8 mouse cellular contexts compared by ENCODE assay signal in genomic region chr1:128358916-128359553, GRCm38 (mm10). TPM values are rescaled to one million over a fixed set of nuclear protein-coding genes. Genes with fewer than 3 reads are reported as not detected.
A peak's percentile ranks its signal among the peaks of the same experiment; 100 is the strongest.
DNase-seq lines count a peak whose midpoint lies in the region; ATAC-seq and TF ChIP-seq lines count a peak whose summit lies in the region.

No protein-coding gene starts in this region.

- DNase-seq in kidney, adult 18-20 months = no peak
- peak; percentile 80 for DNase-seq in MEL (ENCODE audit: low read depth, low spot score)
- DNase-seq in embryonic facial prominence, embryonic 11.5 days (ENCODE audit: low spot score) = no peak
- DNase-seq in kidney, postnatal 10 days = peak; percentile 51
- no peak for DNase-seq in layer of hippocampus, postnatal 10 days (ENCODE audit: low spot score in 2 of 2)
- no peak for DNase-seq in left cerebral cortex, postnatal 25 days (ENCODE audit: low spot score in 2 of 2)

- H3K9ac ChIP-seq in kidney, embryonic 16.5 days (replicated peaks; ENCODE audit: low read length) = peak overlapping the region; percentile 91
- H3K9ac ChIP-seq in MEL (ENCODE audit: control insufficient read depth, low read depth, low read length, poor library complexity, severe bottlenecking) = peak overlapping the region; percentile 94
- H3K9ac ChIP-seq in embryonic facial prominence, embryonic 11.5 days (replicated peaks; ENCODE audit: low read length) = peak overlapping the region; percentile 84

- no peak for TF ChIP-seq POLR2A in MEL (IDR thresholded peaks at IDR 0.05; ENCODE audit: control insufficient read depth in 1 of 2, insufficient read depth in 1 of 2, low read depth in 1 of 2, low read length in 2 of 2, poor library complexity in 1 of 2)

- WGBS in kidney, embryonic 16.5 days = under 1% methylated on average over 35 of the region's 35 CpGs
- WGBS in embryonic facial prominence, embryonic 11.5 days = under 1% methylated on average over 35 of the region's 35 CpGs

- H3K4me2 ChIP-seq in kidney, embryonic 16.5 days (replicated peaks; ENCODE audit: low read depth, low read length) = peak overlapping the region; percentile 54
- peak overlapping the region; percentile 58 for H3K4me2 ChIP-seq in embryonic facial prominence, embryonic 11.5 days (ENCODE audit: low read depth, low read length)

- no peaks in the 10 kb centered on the region for H3K9me3 ChIP-seq in kidney, embryonic 16.5 days (ENCODE audit: low read length)
- no peaks in the 10 kb centered on the region for H3K9me3 ChIP-seq in MEL (replicated peaks; ENCODE audit: insufficient read depth, low read length)
- H3K9me3 ChIP-seq in embryonic facial prominence, embryonic 11.5 days (replicated peaks; ENCODE audit: control insufficient read depth, low read length) = no peaks in the 10 kb centered on the region

- peaks cover 28% of the 10 kb centered on the region for H3K36me3 ChIP-seq in kidney, embryonic 16.5 days (ENCODE audit: insufficient read depth, low read length)
- peaks cover 11 to 24% of the 10 kb centered on the region in 2 experiments for H3K36me3 ChIP-seq in MEL (ENCODE audit: control insufficient read depth in 1 of 2, insufficient read depth in 2 of 2, low read length in 2 of 2)
- H3K36me3 ChIP-seq in embryonic facial prominence, embryonic 11.5 days (replicated peaks; ENCODE audit: control insufficient read depth, insufficient read depth, low read depth, low read length) = no peaks in the 10 kb centered on the region; the same call in 1 of the 2 replicates

- H3K27ac ChIP-seq in kidney, embryonic 16.5 days (ENCODE audit: low read length) = peak overlapping the region; percentile 93
- peak overlapping the region; percentile 95 for H3K27ac ChIP-seq in MEL (ENCODE audit: control insufficient read depth, low read depth, low read length)
- peak overlapping the region; percentile 84 for H3K27ac ChIP-seq in embryonic facial prominence, embryonic 11.5 days (replicated peaks; ENCODE audit: low read depth, low read length)

- TF ChIP-seq EP300 in MEL (IDR thresholded peaks at IDR 0.05; ENCODE audit: low read depth in 1 of 2, low read length in 2 of 2) = no peak

- TF ChIP-seq CTCF in MEL (IDR thresholded peaks at IDR 0.05 in 2 of 3, conservative IDR thresholded peaks at IDR 0.05 in 1 of 3; ENCODE audit: control insufficient read depth in 1 of 3, insufficient read depth in 1 of 3, low read depth in 2 of 3, low read length in 3 of 3, poor library complexity in 1 of 3, severe bottlenecking in 1 of 3) = no peak

- peak overlapping the region; percentile 94 for H3K4me3 ChIP-seq in kidney, embryonic 16.5 days (ENCODE audit: low read length)
- H3K4me3 ChIP-seq in MEL (ENCODE audit: control insufficient read depth in 1 of 2, insufficient read depth in 1 of 2, low read depth in 2 of 2, low read length in 2 of 2) = peak overlapping the region; percentile 68 to 97
- H3K4me3 ChIP-seq in embryonic facial prominence, embryonic 11.5 days (ENCODE audit: low read depth, low read length) = peak overlapping the region; percentile 74

- peaks cover 31% of the 10 kb centered on the region for H3K79me2 ChIP-seq in MEL (ENCODE audit: control insufficient read depth, insufficient read depth, low read length, poor library complexity)

- no peak for TF ChIP-seq RAD21 in MEL (IDR thresholded peaks at IDR 0.05; ENCODE audit: low read depth, low read length)

- peaks cover 28% of the 10 kb centered on the region for H3K4me1 ChIP-seq in kidney, embryonic 16.5 days (ENCODE audit: insufficient read depth, low read length)
- H3K4me1 ChIP-seq in MEL (ENCODE audit: control insufficient read depth in 1 of 2, insufficient read depth in 2 of 2, low read length in 2 of 2) = peaks cover 6 to 14% of the 10 kb centered on the region in 2 experiments
- H3K4me1 ChIP-seq in embryonic facial prominence, embryonic 11.5 days (ENCODE audit: control insufficient read depth, insufficient read depth, low read length) = no peaks in the 10 kb centered on the region; the same call in 1 of the 2 replicates

- intact Hi-C loops in left cerebral cortex, postnatal 25 days (cut with DNase I) = no loop called here

- ATAC-seq in kidney, embryonic 16.5 days (ENCODE audit: low FRiP score, low TSS enrichment) = peak; percentile 83
- peak; percentile 84 for ATAC-seq in embryonic facial prominence, embryonic 11.5 days (replicated peaks; ENCODE audit: insufficient number of reproducible peaks, low FRiP score, low TSS enrichment, low read depth)
- peak; percentile 11 for ATAC-seq in megakaryocyte-erythroid progenitor cell, adult 5-6 weeks (replicated peaks; ENCODE audit: low FRiP score, low TSS enrichment, poor library complexity, severe bottlenecking)

- no peaks in the 10 kb centered on the region for H3K27me3 ChIP-seq in kidney, embryonic 16.5 days (ENCODE audit: insufficient read depth, low read length)
- H3K27me3 ChIP-seq in MEL (ENCODE audit: control insufficient read depth in 1 of 2, insufficient read depth in 2 of 2, low read length in 2 of 2) = no peaks in the 10 kb centered on the region
- H3K27me3 ChIP-seq in embryonic facial prominence, embryonic 11.5 days (ENCODE audit: control insufficient read depth, insufficient read depth, low read length) = no peaks in the 10 kb centered on the region

TF ChIP-seq in MEL, 35 proteins besides CTCF, POLR2A, EP300 and RAD21:
- 0 out of 2 replicates have a peak, but pooled peaks have one; percentile 7 for TF ChIP-seq RCOR1 (IDR thresholded peaks at IDR 0.05; ENCODE audit: low read depth, low read length)
- TF ChIP-seq ZNF384 (IDR thresholded peaks at IDR 0.05; ENCODE audit: low read depth, low read length) = no peak
- TF ChIP-seq ETS1 (IDR thresholded peaks at IDR 0.05; ENCODE audit: low read depth, low read length) = 0 out of 2 replicates have a peak, but pooled peaks have one; percentile 17
- peak; percentile 21; the same call in 1 of the 2 replicates for TF ChIP-seq E2F4 (IDR thresholded peaks at IDR 0.05; ENCODE audit: borderline replicate concordance, low read depth, low read length)
- no peak; the same call in 1 of the 2 replicates for TF ChIP-seq POLR2AphosphoS5 (IDR thresholded peaks at IDR 0.05; ENCODE audit: borderline replicate concordance, low read depth, low read length)
- peak; percentile 75; the same call in 1 of the 2 replicates for TF ChIP-seq UBTF (IDR thresholded peaks at IDR 0.05; ENCODE audit: borderline replicate concordance, insufficient read depth, low read depth, low read length)
- 0 out of 2 replicates have a peak, but pooled peaks have one; percentile 74 for TF ChIP-seq CHD1 (IDR thresholded peaks at IDR 0.05; ENCODE audit: low read depth, low read length)
- no peak for TF ChIP-seq TBP (IDR thresholded peaks at IDR 0.05; ENCODE audit: low read depth, low read length)
- no peak for TF ChIP-seq ZC3H11A (IDR thresholded peaks at IDR 0.05; ENCODE audit: low read depth, low read length)

RNA-seq across cellular contexts. Expression of gene Mcm6, which starts 0.4 kb away (rescaled TPM):
- polyA plus RNA-seq in kidney, embryonic 16.5 days (2015; fragmentation: Nextera tagmentation; extraction: Ambion mirVana) = 255 and 261 TPM in 2 replicates
- total RNA-seq in MEL (2012; rRNA removed) = 202 and 218 TPM in 2 replicates
- polyA plus RNA-seq in MEL (2012; ENCODE audit: insufficient read depth in 1 of 2, insufficient read length in 2 of 2, low read depth in 1 of 2, low replicate concordance in 2 of 2, missing spikeins in 1 of 2) = 100 to 1,000 TPM; 234 to 850 TPM
- polyA plus RNA-seq in embryonic facial prominence, embryonic 11.5 days (2014; fragmentation: Nextera tagmentation; extraction: Ambion mirVana) = 347 and 357 TPM in 2 replicates
- total RNA-seq in megakaryocyte-erythroid progenitor cell, adult 5-6 weeks (2014; fragmentation: Nextera tagmentation) = 286 and 335 TPM in 2 replicates
- 447 and 543 TPM in 2 replicates for total RNA-seq in megakaryocyte-erythroid progenitor cell, adult 5-6 weeks (2017)
- total RNA-seq in layer of hippocampus, postnatal 10 days (2021) = 10 to 100 TPM; 18.6 to 20.6 TPM
- total RNA-seq in left cerebral cortex, postnatal 25 days (2021) = 1 to 10 TPM; 5.4 to 5.6 TPM

RNA-seq across cellular contexts. Expression of gene Lct, which starts 30.9 kb away (rescaled TPM):
- polyA plus RNA-seq in kidney, embryonic 16.5 days (2015; fragmentation: Nextera tagmentation; extraction: Ambion mirVana) = 0.10 and 0.11 TPM in 2 replicates
- under 0.01 TPM in 1 of 2 replicates, not detected in the other for total RNA-seq in MEL (2012; rRNA removed)
- under 1 TPM in 1 of 2 experiments, not detected in 1; 0.06 TPM for polyA plus RNA-seq in MEL (2012; ENCODE audit: insufficient read depth in 1 of 2, insufficient read length in 2 of 2, low read depth in 1 of 2, low replicate concordance in 2 of 2, missing spikeins in 1 of 2)
- polyA plus RNA-seq in embryonic facial prominence, embryonic 11.5 days (2014; fragmentation: Nextera tagmentation; extraction: Ambion mirVana) = 0.07 and 0.18 TPM in 2 replicates
- 0.07 and 0.59 TPM in 2 replicates for total RNA-seq in megakaryocyte-erythroid progenitor cell, adult 5-6 weeks (2014; fragmentation: Nextera tagmentation)
- 0.30 TPM in 1 of 2 replicates, not detected in the other for total RNA-seq in megakaryocyte-erythroid progenitor cell, adult 5-6 weeks (2017)
- 10 to 100 TPM; 16.6 to 20.2 TPM for total RNA-seq in layer of hippocampus, postnatal 10 days (2021)
- 1 to 10 TPM; 1.9 to 2.2 TPM for total RNA-seq in left cerebral cortex, postnatal 25 days (2021)

RNA-seq across cellular contexts. Expression of gene Dars, which starts 58.1 kb away (rescaled TPM):
- 155 and 162 TPM in 2 replicates for polyA plus RNA-seq in kidney, embryonic 16.5 days (2015; fragmentation: Nextera tagmentation; extraction: Ambion mirVana)
- total RNA-seq in MEL (2012; rRNA removed) = 95.2 and 104 TPM in 2 replicates
- 100 to 1,000 TPM in 1 of 2 experiments, not detected in 1; 104 TPM for polyA plus RNA-seq in MEL (2012; ENCODE audit: insufficient read depth in 1 of 2, insufficient read length in 2 of 2, low read depth in 1 of 2, low replicate concordance in 2 of 2, missing spikeins in 1 of 2)
- polyA plus RNA-seq in embryonic facial prominence, embryonic 11.5 days (2014; fragmentation: Nextera tagmentation; extraction: Ambion mirVana) = 123 and 126 TPM in 2 replicates
- total RNA-seq in megakaryocyte-erythroid progenitor cell, adult 5-6 weeks (2014; fragmentation: Nextera tagmentation) = 152 and 159 TPM in 2 replicates
- total RNA-seq in megakaryocyte-erythroid progenitor cell, adult 5-6 weeks (2017) = 306 and 352 TPM in 2 replicates
- 10 to 100 TPM; 70.2 to 77.2 TPM for total RNA-seq in layer of hippocampus, postnatal 10 days (2021)
- 10 to 100 TPM; 53.1 to 55.4 TPM for total RNA-seq in left cerebral cortex, postnatal 25 days (2021)

Comparison
In these comparisons a context has a peak if more than half of its experiments do, and no peak if none do; other contexts are left out.
1. DNase-seq: peak in MEL (single experiment) and kidney, postnatal 10 days (single experiment); none in kidney, adult 18-20 months (single experiment), embryonic facial prominence, embryonic 11.5 days (single experiment), layer of hippocampus, postnatal 10 days (0 of 2) and left cerebral cortex, postnatal 25 days (0 of 2).
2. ATAC-seq: peak in every context shown above with its lines; median percentile 84 in embryonic facial prominence, embryonic 11.5 days; 83 in kidney, embryonic 16.5 days; 11 in megakaryocyte-erythroid progenitor cell, adult 5-6 weeks.
3. RNA of gene Lct, which starts 30.9 kb away (total RNA-seq): 16.6 to 20.2 TPM in layer of hippocampus, postnatal 10 days; 1.9 to 2.2 TPM in left cerebral cortex, postnatal 25 days, 0.07 to 0.59 TPM in megakaryocyte-erythroid progenitor cell, adult 5-6 weeks and under 0.01 TPM in MEL; every median in the first group is over 4 times any median in the second.
4. Peak in every context shown above with its lines, with median percentiles within 50 percentile points of each other: H3K27ac ChIP-seq, H3K4me3 ChIP-seq and H3K9ac ChIP-seq.